Comparison of ENCODE assay signal across 15 mouse cellular contexts in the genomic region with DNA sequence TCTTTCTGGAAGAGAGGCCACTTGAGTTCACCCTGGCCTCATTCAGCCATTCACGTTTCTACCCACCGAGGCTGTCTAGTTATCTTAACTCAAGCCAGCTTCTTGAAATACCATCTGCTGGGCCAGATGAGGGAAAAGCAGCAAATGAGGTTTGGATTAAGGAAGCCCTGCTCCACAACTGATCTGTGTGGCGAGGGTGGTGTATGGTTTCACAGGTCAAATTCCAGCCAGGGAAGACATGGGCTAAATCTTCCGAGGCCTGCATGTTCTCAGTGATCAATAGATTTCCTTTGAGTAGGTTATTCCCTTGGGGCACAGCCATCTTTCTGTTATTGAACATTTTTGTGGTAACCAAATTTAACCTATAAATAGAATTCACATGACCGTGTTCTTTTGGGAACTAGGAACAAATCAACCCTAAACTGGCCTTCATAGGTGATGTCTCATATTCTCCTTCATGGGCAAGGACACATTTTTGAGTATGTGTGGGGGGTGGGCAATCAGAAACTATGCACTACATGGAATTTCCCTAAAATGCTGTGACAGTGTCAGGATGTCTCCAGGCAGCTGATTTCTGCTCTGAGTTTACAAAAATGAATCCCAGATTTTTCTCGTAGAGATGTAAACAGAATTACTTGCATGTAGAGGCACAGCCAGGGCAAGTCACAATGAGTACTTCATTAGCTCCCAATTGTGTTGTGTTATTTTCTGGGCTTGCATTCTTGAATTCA.
DNase-seq lines count a peak whose midpoint lies in the region; ATAC-seq and TF ChIP-seq lines count a peak whose summit lies in the region.
"Had no signal": no experiment of that assay in that cellular context is flagged by ENCODE, and none has a peak within 500 bp of the region (broad histone marks: within the 10 kb centered on the region; RNA-seq: fewer than 3 reads in every experiment).

No protein-coding gene starts in this region.

- no peak overlapping the region for H3K27ac ChIP-seq in midbrain, embryonic 10.5 days (replicated peaks)
- H3K27ac ChIP-seq in midbrain, postnatal 0 days (ENCODE audit: low read depth, low read length), result no peak overlapping the region
- H3K27ac ChIP-seq in embryonic fibroblast, embryonic 13.5 days (ENCODE audit: insufficient read depth, low read length), result peak overlapping the region; percentile 69
- H3K27ac ChIP-seq: hindbrain, embryonic 15.5 days had no signal

- no peak for TF ChIP-seq POLR2A in embryonic fibroblast, embryonic 13.5 days (IDR thresholded peaks at IDR 0.05; ENCODE audit: low read depth, low read length)

- ATAC-seq in midbrain, postnatal 0 days (ENCODE audit: low FRiP score), result no peak
- ATAC-seq: forebrain, postnatal 0 days; intestine, postnatal 0 days had no signal

- H3K4me2 ChIP-seq in midbrain, postnatal 0 days (ENCODE audit: low read depth, low read length, poor library complexity, severe bottlenecking), result no peak overlapping the region
- H3K4me2 ChIP-seq: hindbrain, embryonic 15.5 days had no signal

- no peaks in the 10 kb centered on the region for H3K4me1 ChIP-seq in midbrain, embryonic 10.5 days
- H3K4me1 ChIP-seq in midbrain, postnatal 0 days (ENCODE audit: insufficient read depth, low read length), result no peaks in the 10 kb centered on the region
- peaks cover 9% of the 10 kb centered on the region for H3K4me1 ChIP-seq in embryonic fibroblast, embryonic 13.5 days (ENCODE audit: control insufficient read depth, insufficient read depth, low read length)
- H3K4me1 ChIP-seq: hindbrain, embryonic 15.5 days had no signal

- no peaks in the 10 kb centered on the region for H3K36me3 ChIP-seq in midbrain, embryonic 10.5 days
- no peaks in the 10 kb centered on the region for H3K36me3 ChIP-seq in midbrain, postnatal 0 days (ENCODE audit: insufficient read depth, low read length)
- H3K36me3 ChIP-seq: hindbrain, embryonic 15.5 days had no signal

- no peak overlapping the region for H3K4me3 ChIP-seq in midbrain, embryonic 10.5 days
- H3K4me3 ChIP-seq in midbrain, postnatal 0 days (ENCODE audit: low read depth, low read length), result no peak overlapping the region
- H3K4me3 ChIP-seq in embryonic fibroblast, embryonic 13.5 days (ENCODE audit: insufficient read depth, low read length), result no peak overlapping the region
- H3K4me3 ChIP-seq: erythroblast, embryonic 14.5 days; hindbrain, embryonic 15.5 days had no signal

- TF ChIP-seq CTCF in midbrain, postnatal 0 days (IDR thresholded peaks at IDR 0.05), result no peak
- no peak for TF ChIP-seq CTCF in embryonic fibroblast, embryonic 13.5 days (IDR thresholded peaks at IDR 0.05; ENCODE audit: borderline replicate concordance, insufficient read depth, low read length)

- no peak overlapping the region for H3K9ac ChIP-seq in midbrain, postnatal 0 days (replicated peaks; ENCODE audit: low read length, poor library complexity, severe bottlenecking)
- H3K9ac ChIP-seq: forebrain, postnatal 0 days; hindbrain, embryonic 15.5 days had no signal

- H3K9me3 ChIP-seq in midbrain, embryonic 10.5 days (replicated peaks), result no peaks in the 10 kb centered on the region
- no peaks in the 10 kb centered on the region for H3K9me3 ChIP-seq in midbrain, postnatal 0 days (ENCODE audit: low read length)
- H3K9me3 ChIP-seq: hindbrain, embryonic 15.5 days had no signal

- no peaks in the 10 kb centered on the region for H3K27me3 ChIP-seq in midbrain, embryonic 10.5 days (ENCODE audit: low read depth, poor library complexity, severe bottlenecking)
- no peaks in the 10 kb centered on the region for H3K27me3 ChIP-seq in midbrain, postnatal 0 days (ENCODE audit: insufficient read depth, low read length)
- H3K27me3 ChIP-seq: hindbrain, embryonic 15.5 days had no signal

- WGBS in midbrain, embryonic 10.5 days, result 67% methylated on average over 6 of the region's 6 CpGs
- 82% methylated on average over 6 of the region's 6 CpGs for WGBS in midbrain, postnatal 0 days

- peak; percentile 28 for DNase-seq in midbrain, embryonic 10.5 days (ENCODE audit: low spot score)
- DNase-seq in midbrain, postnatal 0 days (ENCODE audit: low spot score), result no peak
- peak; percentile 47 for DNase-seq in embryo, embryonic 9.5 days (ENCODE audit: extremely low spot score)
- DNase-seq in mesoderm, embryonic 11.5 days (ENCODE audit: low read depth, low spot score), result peak; percentile 57
- no peak for DNase-seq in urinary bladder, postnatal 4 days (ENCODE audit: low spot score in 2 of 2)
- no peak for DNase-seq in layer of hippocampus, adult 11-12 months (ENCODE audit: low spot score)
- DNase-seq: cerebellum, postnatal 25 days; forebrain, postnatal 0 days; gastrocnemius, postnatal 14 days; midbrain, embryonic 14.5 days; right cerebral cortex, adult 18-20 months had no signal

Comparison
In these comparisons a context has a peak if more than half of its experiments do, and no peak if none do; other contexts are left out.
1. DNase-seq: peak in midbrain, embryonic 10.5 days (single experiment), embryo, embryonic 9.5 days (single experiment) and mesoderm, embryonic 11.5 days (single experiment); none in midbrain, postnatal 0 days (single experiment), urinary bladder, postnatal 4 days (0 of 2) and layer of hippocampus, adult 11-12 months (single experiment).